Mouse (Mus musculus): ENCODE data around the gene Fate1. TPM values are rescaled to one million over a fixed set of nuclear protein-coding genes. Genes with fewer than 3 reads are reported as not detected.
"Not testable (repeated sequence)": the region's sequence is repeated elsewhere in the genome, so short reads cannot be mapped to it uniquely, and the experiment has no call there.

The Fate1 gene
- 0.10 and 0.13 TPM in 2 replicates for polyA plus RNA-seq (2012; rRNA removed)

GRCm38 (mm10) chrX:71972686-71973085 is at the start of gene Fate1:
Gene Fate1 (plus strand): TSS chrX:71972986.
- no peak for DNase-seq (ENCODE audit: low read depth)
- TF ChIP-seq POLR2A (IDR thresholded peaks at IDR 0.05; ENCODE audit: borderline replicate concordance, extremely low read depth, insufficient read depth, insufficient read length, poor library complexity, severe bottlenecking) = no peak
- no peak for TF ChIP-seq CTCF (IDR thresholded peaks at IDR 0.05; ENCODE audit: borderline replicate concordance, extremely low read depth, insufficient read depth, insufficient read length)

- DNase-seq (ENCODE audit: low read depth) = peak; percentile 45
- TF ChIP-seq CTCF (IDR thresholded peaks at IDR 0.05; ENCODE audit: borderline replicate concordance, extremely low read depth, insufficient read depth, insufficient read length) (peak; percentile 62; the same call in 1 of the 2 replicates), POLR2A (IDR thresholded peaks at IDR 0.05; ENCODE audit: borderline replicate concordance, extremely low read depth, insufficient read depth, insufficient read length, poor library complexity, severe bottlenecking) (no peak)
Observed at GRCm38 (mm10) chrX:71946631-71947030, 26.2 kb upstream of the Fate1 start.

- DNase-seq (ENCODE audit: low read depth) = no peak
- TF ChIP-seq CTCF (IDR thresholded peaks at IDR 0.05; ENCODE audit: borderline replicate concordance, extremely low read depth, insufficient read depth, insufficient read length) (no peak), POLR2A (IDR thresholded peaks at IDR 0.05; ENCODE audit: borderline replicate concordance, extremely low read depth, insufficient read depth, insufficient read length, poor library complexity, severe bottlenecking) (no peak)
Observed at GRCm38 (mm10) chrX:71958366-71958765, 14.4 kb upstream of the Fate1 start.

- TF ChIP-seq POLR2A (IDR thresholded peaks at IDR 0.05; ENCODE audit: borderline replicate concordance, extremely low read depth, insufficient read depth, insufficient read length, poor library complexity, severe bottlenecking) (no peak), CTCF (IDR thresholded peaks at IDR 0.05; ENCODE audit: borderline replicate concordance, extremely low read depth, insufficient read depth, insufficient read length) (no peak)
- peak; percentile 85 for DNase-seq (ENCODE audit: low read depth)
Observed at GRCm38 (mm10) chrX:71962073-71963051, 10.4 kb upstream of the Fate1 start, which contains the start of gene Prrg3. Gene Prrg3 (plus strand): TSS chrX:71962624.

GRCm38 (mm10) chrX:71963275-71963912 is 9.4 kb upstream of the Fate1 start:
- peak; percentile 43 for DNase-seq (ENCODE audit: low read depth)
- TF ChIP-seq CTCF (IDR thresholded peaks at IDR 0.05; ENCODE audit: borderline replicate concordance, extremely low read depth, insufficient read depth, insufficient read length) = no peak
- TF ChIP-seq POLR2A (IDR thresholded peaks at IDR 0.05; ENCODE audit: borderline replicate concordance, extremely low read depth, insufficient read depth, insufficient read length, poor library complexity, severe bottlenecking) = no peak

- no peak for TF ChIP-seq POLR2A (IDR thresholded peaks at IDR 0.05; ENCODE audit: borderline replicate concordance, extremely low read depth, insufficient read depth, insufficient read length, poor library complexity, severe bottlenecking)
- no peak for TF ChIP-seq CTCF (IDR thresholded peaks at IDR 0.05; ENCODE audit: borderline replicate concordance, extremely low read depth, insufficient read depth, insufficient read length)
- DNase-seq (ENCODE audit: low read depth) = no peak
Observed at GRCm38 (mm10) chrX:71968216-71968615, 4.6 kb upstream of the Fate1 start.

- TF ChIP-seq CTCF (IDR thresholded peaks at IDR 0.05; ENCODE audit: borderline replicate concordance, extremely low read depth, insufficient read depth, insufficient read length) (no peak), POLR2A (IDR thresholded peaks at IDR 0.05; ENCODE audit: borderline replicate concordance, extremely low read depth, insufficient read depth, insufficient read length, poor library complexity, severe bottlenecking) (no peak)
- no peak for DNase-seq (ENCODE audit: low read depth)
Observed at GRCm38 (mm10) chrX:71968816-71969215, 4.0 kb upstream of the Fate1 start.

GRCm38 (mm10) chrX:71971325-71971724 is 1.5 kb upstream of the Fate1 start:
- peak; percentile 27 for DNase-seq (ENCODE audit: low read depth)
- TF ChIP-seq CTCF (IDR thresholded peaks at IDR 0.05; ENCODE audit: borderline replicate concordance, extremely low read depth, insufficient read depth, insufficient read length) = no peak
- no peak for TF ChIP-seq POLR2A (IDR thresholded peaks at IDR 0.05; ENCODE audit: borderline replicate concordance, extremely low read depth, insufficient read depth, insufficient read length, poor library complexity, severe bottlenecking)

- not testable (repeated sequence) for DNase-seq (ENCODE audit: low read depth)
Observed at GRCm38 (mm10) chrX:71977681-71978080, 4.9 kb downstream of the Fate1 start.

- DNase-seq (ENCODE audit: low read depth) = no peak
- TF ChIP-seq POLR2A (IDR thresholded peaks at IDR 0.05; ENCODE audit: borderline replicate concordance, extremely low read depth, insufficient read depth, insufficient read length, poor library complexity, severe bottlenecking) = no peak
- TF ChIP-seq CTCF (IDR thresholded peaks at IDR 0.05; ENCODE audit: borderline replicate concordance, extremely low read depth, insufficient read depth, insufficient read length) = no peak
Observed at GRCm38 (mm10) chrX:71980443-71980842, 7.7 kb downstream of the Fate1 start.

- TF ChIP-seq CTCF (IDR thresholded peaks at IDR 0.05; ENCODE audit: borderline replicate concordance, extremely low read depth, insufficient read depth, insufficient read length) (no peak), POLR2A (IDR thresholded peaks at IDR 0.05; ENCODE audit: borderline replicate concordance, extremely low read depth, insufficient read depth, insufficient read length, poor library complexity, severe bottlenecking) (no peak)
- DNase-seq (ENCODE audit: low read depth) = no peak
Observed at GRCm38 (mm10) chrX:71981322-71981721, 8.5 kb downstream of the Fate1 start.
